Mouse (Mus musculus) MEL (cell line): ENCODE data around the gene Htatsf1. TPM values are rescaled to one million over a fixed set of nuclear protein-coding genes. Genes with fewer than 3 reads are reported as not detected.

Source experiments
- DNase-seq: peaks from one replicate; pipeline ENCODE4 v3.0.0; 2011; ENCODE audit warnings: low read depth, low spot score
- H3K27ac ChIP-seq: 2 replicates; pipeline ENCODE4 v1.5.1; 2012; ENCODE audit warnings: low read depth, mild to moderate bottlenecking, control low read depth, low read length, moderate library complexity; ENCODE audit not compliant: control insufficient read depth
- H3K27me3 ChIP-seq, 2 experiments: fragments of 150-350 bp in 1 of 2; sonication (generic) in 1 of 2; 2 replicates each; pipeline ENCODE4 v1.6.1; 2012; ENCODE audit warnings: low read length in 2 of 2, mild to moderate bottlenecking in 2 of 2, improper control_type of control experiment in 1 of 2, moderate library complexity in 1 of 2; ENCODE audit not compliant: insufficient read depth in 2 of 2, control insufficient read depth in 1 of 2
- H3K36me3 ChIP-seq, 2 experiments: 2 replicates each; pipeline ENCODE4 v1.6.1; 2012 to 2014; ENCODE audit warnings: low read length in 2 of 2, improper control_type of control experiment in 1 of 2, inconsistent platforms in 1 of 2, mild to moderate bottlenecking in 1 of 2; ENCODE audit not compliant: insufficient read depth in 2 of 2, control insufficient read depth in 1 of 2
- H3K4me1 ChIP-seq, 2 experiments: fragments of 150-350 bp in 1 of 2; sonication (generic) in 1 of 2; 2 replicates each; pipeline ENCODE4 v1.6.1; 2012; ENCODE audit warnings: low read length in 2 of 2, improper control_type of control experiment in 1 of 2, mild to moderate bottlenecking in 1 of 2; ENCODE audit not compliant: insufficient read depth in 2 of 2, control insufficient read depth in 1 of 2
- H3K4me3 ChIP-seq, 2 experiments: fragments of 150-350 bp in 1 of 2; sonication (generic) in 1 of 2; 2 replicates each; pipeline ENCODE4 v1.5.1; 2012; ENCODE audit warnings: low read depth in 2 of 2, low read length in 2 of 2, mild to moderate bottlenecking in 2 of 2, moderate library complexity in 2 of 2, control low read depth in 1 of 2, improper control_type of control experiment in 1 of 2; ENCODE audit not compliant: control insufficient read depth in 1 of 2, insufficient read depth in 1 of 2
- H3K79me2 ChIP-seq: 2 replicates; pipeline ENCODE4 v1.6.1; 2012; ENCODE audit warnings: mild to moderate bottlenecking, low read length, moderate library complexity; ENCODE audit not compliant: control insufficient read depth, poor library complexity, insufficient read depth
- H3K9ac ChIP-seq: 2 replicates; pipeline ENCODE4 v1.6.1; 2012; ENCODE audit warnings: low read depth, mild to moderate bottlenecking, control low read depth, low read length, moderate library complexity; ENCODE audit not compliant: control insufficient read depth, poor library complexity, severe bottlenecking
- H3K9me3 ChIP-seq: fragments of 150-350 bp; sonication (generic); replicated peaks from 2 replicates; pipeline ENCODE4 v1.6.1; 2012; ENCODE audit warnings: mild to moderate bottlenecking, low read length, improper control_type of control experiment, moderate library complexity; ENCODE audit not compliant: insufficient read depth
- CHD1 ChIP-seq: IDR thresholded peaks from 2 replicates; pipeline ENCODE4 v1.6.1; 2012; ENCODE audit warnings: low read depth, mild to moderate bottlenecking, inconsistent platforms, low read length, improper control_type of control experiment
- CHD2 ChIP-seq: IDR thresholded peaks from 2 replicates; pipeline ENCODE4 v1.6.1; 2011; ENCODE audit warnings: low read length, improper control_type of control experiment
- CTCF ChIP-seq, 3 experiments: IDR thresholded peaks in 2 of 3; conservative IDR thresholded peaks in 1 of 3; 2 replicates each; pipeline ENCODE4 v1.5.1; 2011 to 2012; ENCODE audit warnings: low read length in 3 of 3, low read depth in 2 of 3, mild to moderate bottlenecking in 2 of 3, improper control_type of control experiment in 1 of 3, inconsistent platforms in 1 of 3, mixed read lengths in 1 of 3, moderate library complexity in 1 of 3; ENCODE audit not compliant: control insufficient read depth in 1 of 3, insufficient read depth in 1 of 3, poor library complexity in 1 of 3, severe bottlenecking in 1 of 3
- E2F4 ChIP-seq: IDR thresholded peaks from 2 replicates; pipeline ENCODE4 v1.6.1; 2011; ENCODE audit warnings: low read depth, low read length, improper control_type of control experiment, borderline replicate concordance
- EP300 ChIP-seq, 2 experiments: IDR thresholded peaks; 2 replicates each; pipeline ENCODE4 v1.6.1; 2011; ENCODE audit warnings: improper control_type of control experiment in 2 of 2, low read length in 2 of 2, low read depth in 1 of 2, mild to moderate bottlenecking in 1 of 2
- GATA1 ChIP-seq: IDR thresholded peaks from 2 replicates; pipeline ENCODE4 v1.6.1; 2011; ENCODE audit warnings: low read depth, low read length, improper control_type of control experiment
- HCFC1 ChIP-seq: IDR thresholded peaks from 2 replicates; pipeline ENCODE4 v1.6.1; 2012; ENCODE audit warnings: low read depth, mild to moderate bottlenecking, inconsistent platforms, low read length, improper control_type of control experiment, moderate library complexity
- KAT2A ChIP-seq: conservative IDR thresholded peaks from 2 replicates; pipeline ENCODE4 v1.6.1; 2012; ENCODE audit warnings: low read depth, low read length, improper control_type of control experiment, inconsistent platforms
- MEF2A ChIP-seq: IDR thresholded peaks from 2 replicates; pipeline ENCODE4 v1.6.1; 2014; ENCODE audit warnings: low read depth, mild to moderate bottlenecking, inconsistent platforms, low read length, improper control_type of control experiment; ENCODE audit not compliant: poor library complexity, insufficient replicate concordance, severe bottlenecking; ENCODE audit errors: extremely low read depth
- MXI1 ChIP-seq: IDR thresholded peaks from 2 replicates; pipeline ENCODE4 v1.6.1; 2011; ENCODE audit warnings: mild to moderate bottlenecking, low read depth, low read length, improper control_type of control experiment
- NELFE ChIP-seq: IDR thresholded peaks from 2 replicates; pipeline ENCODE4 v1.6.1; 2011; ENCODE audit warnings: low read depth, low read length, improper control_type of control experiment
- NRF1 ChIP-seq: IDR thresholded peaks from 2 replicates; pipeline ENCODE4 v1.6.1; 2014; ENCODE audit warnings: low read depth, mild to moderate bottlenecking, inconsistent platforms, low read length, improper control_type of control experiment, moderate library complexity; ENCODE audit not compliant: poor library complexity, insufficient read depth, severe bottlenecking
- POLR2A ChIP-seq, 2 experiments: IDR thresholded peaks; 2 replicates each; pipeline ENCODE4 v1.6.1; 2011 to 2012; ENCODE audit warnings: low read length in 2 of 2, mild to moderate bottlenecking in 2 of 2, control low read depth in 1 of 2, improper control_type of control experiment in 1 of 2, low read depth in 1 of 2, moderate library complexity in 1 of 2; ENCODE audit not compliant: control insufficient read depth in 1 of 2, insufficient read depth in 1 of 2, poor library complexity in 1 of 2
- POLR2AphosphoS2 ChIP-seq: IDR thresholded peaks from 2 replicates; pipeline ENCODE4 v1.6.1; 2011; ENCODE audit warnings: low read length, improper control_type of control experiment
- RAD21 ChIP-seq: IDR thresholded peaks from 2 replicates; pipeline ENCODE4 v1.6.1; 2011; ENCODE audit warnings: mild to moderate bottlenecking, low read depth, low read length, improper control_type of control experiment
- RCOR1 ChIP-seq: IDR thresholded peaks from 2 replicates; pipeline ENCODE4 v1.6.1; 2012; ENCODE audit warnings: low read depth, mild to moderate bottlenecking, inconsistent platforms, low read length, improper control_type of control experiment
- SIN3A ChIP-seq: IDR thresholded peaks from 2 replicates; pipeline ENCODE4 v1.6.1; 2012; ENCODE audit warnings: low read length, improper control_type of control experiment, inconsistent platforms
- TAL1 ChIP-seq: IDR thresholded peaks from 2 replicates; pipeline ENCODE4 v1.6.1; 2012; ENCODE audit warnings: mild to moderate bottlenecking, inconsistent platforms, low read length, moderate library complexity, mixed read lengths
- TBP ChIP-seq: IDR thresholded peaks from 2 replicates; pipeline ENCODE4 v1.8.0; 2011; ENCODE audit warnings: low read depth, low read length, improper control_type of control experiment
- TCF12 ChIP-seq: IDR thresholded peaks from 2 replicates; pipeline ENCODE4 v1.6.1; 2014; ENCODE audit warnings: low read depth, mild to moderate bottlenecking, inconsistent platforms, low read length, improper control_type of control experiment, moderate library complexity
- UBTF ChIP-seq: IDR thresholded peaks from 2 replicates; pipeline ENCODE4 v1.6.1; 2012; ENCODE audit warnings: low read depth, mild to moderate bottlenecking, inconsistent platforms, low read length, improper control_type of control experiment, moderate library complexity, borderline replicate concordance; ENCODE audit not compliant: insufficient read depth
- USF2 ChIP-seq, 2 experiments: IDR thresholded peaks; 2 replicates each; pipeline ENCODE4 v1.6.1; 2011 to 2012; ENCODE audit warnings: improper control_type of control experiment in 2 of 2, low read length in 2 of 2, borderline replicate concordance in 1 of 2, inconsistent platforms in 1 of 2, low read depth in 1 of 2, mild to moderate bottlenecking in 1 of 2; ENCODE audit not compliant: insufficient read depth in 1 of 2
- ZC3H11A ChIP-seq: IDR thresholded peaks from 2 replicates; pipeline ENCODE4 v1.6.1; 2012; ENCODE audit warnings: low read depth, mild to moderate bottlenecking, inconsistent platforms, low read length, improper control_type of control experiment
- ZKSCAN1 ChIP-seq: IDR thresholded peaks from 2 replicates; pipeline ENCODE4 v1.6.1; 2012; ENCODE audit warnings: low read depth, mild to moderate bottlenecking, inconsistent platforms, low read length, improper control_type of control experiment, moderate library complexity
- ZNF384 ChIP-seq: IDR thresholded peaks from 2 replicates; pipeline ENCODE4 v1.6.1; 2012; ENCODE audit warnings: low read depth, mild to moderate bottlenecking, inconsistent platforms, low read length, improper control_type of control experiment
- polyA plus RNA-seq, 2 experiments: library from polyadenylated mRNA; stranded (reverse) in 1 of 2; unstranded in 1 of 2; fragments of >175 nt in 1 of 2; fragments of >200 nt in 1 of 2; gene quantifications; 2 replicates each; pipeline versions ENCODE4 v1.2.1 to v1.2.4; 2012; ENCODE audit warnings: low replicate concordance in 2 of 2, low read depth in 1 of 2; ENCODE audit not compliant: insufficient read length in 2 of 2, insufficient read depth in 1 of 2, missing spikeins in 1 of 2
- total RNA-seq: library from RNA; depleted of rRNA; stranded (reverse); fragments of 300-350 nt; gene quantifications from 2 replicates; pipeline ENCODE4 v1.2.3, GENCODE M21; 2012; rRNA removed

Htatsf1 gene
- 27.8 and 27.9 TPM in 2 replicates for total RNA-seq
- polyA plus RNA-seq = 10 to 100 TPM in 1 of 2 experiments, not detected in 1; 30.0 TPM

DNA sequence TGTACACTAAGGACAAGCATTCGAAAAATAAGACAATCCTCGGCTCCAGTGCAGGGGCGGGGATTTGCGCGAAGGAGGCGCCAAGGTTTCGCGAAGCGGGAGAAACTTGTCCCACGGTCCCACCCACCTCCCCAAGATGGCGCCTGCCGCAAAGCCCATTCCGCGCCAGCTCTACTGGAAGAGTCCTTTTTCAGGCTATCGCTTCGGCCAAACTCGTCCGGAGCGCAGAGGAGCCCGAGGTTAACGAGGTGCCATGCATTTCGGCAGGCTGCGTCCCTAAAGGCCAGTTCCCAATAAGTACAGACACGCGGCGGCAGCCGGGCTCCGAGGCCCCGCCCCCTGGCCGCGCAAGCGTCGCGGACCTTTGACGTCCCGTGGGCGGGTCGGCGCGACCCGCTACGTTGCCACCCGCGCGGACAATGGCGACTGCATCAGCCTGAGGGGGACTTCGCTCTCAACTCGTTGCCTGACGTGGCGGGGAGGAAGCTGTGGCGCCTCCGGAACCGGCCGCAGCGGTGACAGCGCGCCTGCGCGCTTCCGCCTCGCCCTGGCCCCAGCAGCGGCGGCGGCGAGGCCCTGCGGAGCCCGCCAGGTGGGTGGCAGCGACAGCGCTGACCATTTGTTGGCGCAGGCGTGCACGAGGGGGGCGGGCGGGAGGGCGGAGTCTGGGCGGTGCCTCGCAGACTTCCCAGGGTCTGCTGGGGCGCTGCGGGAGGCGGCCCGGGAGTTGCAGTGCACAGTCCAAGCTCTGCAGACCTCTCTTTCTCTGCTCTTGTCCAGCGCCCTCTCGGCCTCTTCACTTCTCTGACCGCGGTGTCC lies at the start of gene Htatsf1:
Htatsf1 (plus strand) TSS at position 410 of the 819 bp plus-strand sequence.
- Histone ChIP-seq H3K36me3 (peaks cover 0 to 2% of the 10 kb centered on the region in 2 experiments; a peak in 1 of 4 replicates), H3K4me1 (no peaks in the 10 kb centered on the region), H3K9me3 (no peaks in the 10 kb centered on the region), H3K9ac (peak within 1 kb of the TSS; percentile 87), H3K79me2 (peaks cover 3% of the 10 kb centered on the region; the same call in 1 of the 2 replicates), H3K4me3 (peak within 1 kb of the TSS; percentile 73 to 79), H3K27me3 (no peaks in the 10 kb centered on the region), H3K27ac (peak within 1 kb of the TSS; percentile 92)
- peak; percentile 29; the same call in 1 of the 2 replicates for TF ChIP-seq SIN3A
- TF ChIP-seq CHD1 = no peak
- no peak for TF ChIP-seq MEF2A
- TF ChIP-seq TAL1 = no peak
- peak in 1 of 2 experiments; percentile 63; a peak in 1 of 4 replicates for TF ChIP-seq POLR2A (IDR thresholded peaks at IDR 0.05; ENCODE audit: control insufficient read depth in 1 of 2, insufficient read depth in 1 of 2, low read depth in 1 of 2, low read length in 2 of 2, poor library complexity in 1 of 2)
- peak; percentile 37; the same call in 1 of the 2 replicates for TF ChIP-seq TBP
- no peak for TF ChIP-seq CHD2
- no peak for TF ChIP-seq TCF12
- TF ChIP-seq ZNF384 = no peak
- no peak for TF ChIP-seq GATA1
- TF ChIP-seq POLR2AphosphoS2 = no peak; the same call in 1 of the 2 replicates
- TF ChIP-seq E2F4 = peak; percentile 74; the same call in 1 of the 2 replicates
- peak; percentile 62; the same call in 1 of the 2 replicates for TF ChIP-seq NELFE
- no peak for TF ChIP-seq RCOR1
- TF ChIP-seq ZC3H11A = no peak
- peak; percentile 58 for TF ChIP-seq MXI1
- no peak for TF ChIP-seq ZKSCAN1
- TF ChIP-seq RAD21 = no peak
- TF ChIP-seq EP300 (IDR thresholded peaks at IDR 0.05; ENCODE audit: low read depth in 1 of 2, low read length in 2 of 2) = no peak
- TF ChIP-seq HCFC1 = peak; percentile 80
- TF ChIP-seq CTCF (IDR thresholded peaks at IDR 0.05 in 2 of 3, conservative IDR thresholded peaks at IDR 0.05 in 1 of 3; ENCODE audit: control insufficient read depth in 1 of 3, insufficient read depth in 1 of 3, low read depth in 2 of 3, low read length in 3 of 3, poor library complexity in 1 of 3, severe bottlenecking in 1 of 3) = no peak
- TF ChIP-seq USF2 (IDR thresholded peaks at IDR 0.05; ENCODE audit: borderline replicate concordance in 1 of 2, insufficient read depth in 1 of 2, low read depth in 1 of 2, low read length in 2 of 2) = no peak
- no peak for TF ChIP-seq KAT2A
- peak; percentile 44; the same call in 1 of the 2 replicates for TF ChIP-seq NRF1
- no peak for TF ChIP-seq UBTF
- peak; percentile 84 for DNase-seq
